Mouse (Mus musculus) brain, embryonic 14.5 days (tissue): ENCODE measurements around the gene Ermp1.

Source experiments
- CTCF ChIP-seq: fragments of 200-500 bp; IDR thresholded peaks from 2 replicates; pipeline ENCODE4 v1.5.1; 2012; ENCODE audit warnings: inconsistent platforms, mild to moderate bottlenecking, moderate library complexity, borderline replicate concordance; ENCODE audit not compliant: insufficient read depth, insufficient read length; ENCODE audit errors: extremely low read depth
- POLR2A ChIP-seq: fragments of 200-500 bp; IDR thresholded peaks from 2 replicates; pipeline ENCODE4 v1.6.1; 2012; ENCODE audit warnings: mild to moderate bottlenecking, inconsistent platforms, borderline replicate concordance; ENCODE audit not compliant: poor library complexity, insufficient read depth, insufficient read length, severe bottlenecking; ENCODE audit errors: extremely low read depth

DNA sequence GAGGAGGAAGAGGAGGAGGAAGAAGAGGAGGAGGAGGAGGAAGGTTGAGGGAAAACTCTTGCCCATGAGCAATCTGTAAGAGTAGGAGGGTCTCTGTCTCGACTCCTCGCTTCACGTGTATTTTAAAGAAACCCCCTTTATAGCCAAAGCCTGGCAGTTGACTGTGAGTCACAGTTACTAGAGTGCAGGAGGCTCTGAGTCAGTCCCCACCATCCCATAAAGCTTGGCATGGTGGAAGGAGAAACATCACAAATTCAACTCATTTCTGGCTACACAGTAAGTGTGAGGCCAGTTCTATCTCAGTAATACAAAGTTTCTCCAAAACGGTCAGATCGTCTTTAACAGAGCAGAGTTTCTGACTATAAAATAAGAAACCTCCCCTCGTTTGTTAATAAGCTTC is 22.0 kb upstream of the Ermp1 start:
- no peak for TF ChIP-seq CTCF
- no peak for TF ChIP-seq POLR2A
